Mouse (Mus musculus): Measurements from ENCODE around the gene Mapk3. TPM values are rescaled to one million over a fixed set of nuclear protein-coding genes. Genes with fewer than 3 reads are reported as not detected.

Gene Mapk3
- total and polyA plus RNA-seq, 3 experiments = 22.4 to 48.5 (median 25.3) TPM

DNA sequence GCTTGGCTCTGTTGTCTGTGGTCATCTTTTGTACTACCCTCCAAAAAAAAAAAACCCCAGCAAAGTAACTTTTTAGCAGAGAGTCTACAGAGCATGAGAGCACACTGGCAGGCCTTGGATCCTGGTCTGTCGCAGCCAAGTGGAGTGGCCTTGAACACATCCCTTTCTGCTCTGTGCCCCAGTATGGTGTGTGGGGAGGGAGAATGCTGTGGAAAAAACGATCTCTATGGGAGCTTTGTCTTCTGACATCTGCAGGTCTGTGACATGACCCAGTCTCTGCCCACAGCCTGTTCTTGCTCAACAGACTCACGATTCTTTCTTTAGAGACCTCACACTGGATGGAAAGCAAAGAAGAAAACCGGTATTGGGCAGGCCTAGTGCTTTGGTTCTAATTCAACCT lies 1.6 kb downstream of the Mapk3 start:
- Histone ChIP-seq H3K79me2 (replicated peaks; ENCODE audit: control insufficient read depth, extremely low read depth, insufficient read depth, poor library complexity, severe bottlenecking) (no peaks in the 10 kb centered on the region), H3K9me3 (replicated peaks; ENCODE audit: low read length) (no peaks in the 10 kb centered on the region), H3K27ac (ENCODE audit: insufficient read depth, low read depth) (no peak overlapping the region), H3K9ac (ENCODE audit: insufficient read depth, low read depth) (no peak overlapping the region), H3K4me3 (replicated peaks in 1 of 3; ENCODE audit: low read depth in 2 of 3, low read length in 2 of 3, poor library complexity in 1 of 3) (no peak overlapping the region), H3K27me3 (replicated peaks) (no peaks in the 10 kb centered on the region), H3K4me1 (ENCODE audit: control insufficient read depth in 1 of 2, insufficient read depth in 2 of 2) (peaks cover 8 to 44% of the 10 kb centered on the region in 2 experiments), H3K4me2 (ENCODE audit: insufficient read depth, low read depth, poor library complexity, severe bottlenecking) (no peak overlapping the region), H3K36me3 (replicated peaks in 1 of 2; ENCODE audit: control insufficient read depth in 1 of 2, insufficient read depth in 1 of 2, low read length in 1 of 2) (peaks cover 22 to 41% of the 10 kb centered on the region in 2 experiments)
- TF ChIP-seq USF2 (conservative IDR thresholded peaks at IDR 0.05; ENCODE audit: low read depth, low read length) = no peak
- no peak for TF ChIP-seq CHD2 (IDR thresholded peaks at IDR 0.05; ENCODE audit: low read length)
- no peak for TF ChIP-seq MYC (IDR thresholded peaks at IDR 0.05; ENCODE audit: low read depth, low read length)
- no peak for TF ChIP-seq ELF1 (IDR thresholded peaks at IDR 0.05; ENCODE audit: low read depth, low read length)
- TF ChIP-seq CHD1 (IDR thresholded peaks at IDR 0.05; ENCODE audit: low read depth, low read length) = no peak
- no peak for TF ChIP-seq E2F4 (IDR thresholded peaks at IDR 0.05; ENCODE audit: insufficient replicate concordance, low read depth, low read length)
- TF ChIP-seq ZC3H11A (IDR thresholded peaks at IDR 0.05; ENCODE audit: low read depth, low read length) = no peak
- TF ChIP-seq ETS1 (conservative IDR thresholded peaks at IDR 0.05; ENCODE audit: low read depth, low read length) = no peak
- TF ChIP-seq MAFK (IDR thresholded peaks at IDR 0.05; ENCODE audit: insufficient replicate concordance, low read length) = no peak
- TF ChIP-seq JUND (conservative IDR thresholded peaks at IDR 0.05; ENCODE audit: low read depth, low read length) = no peak
- TF ChIP-seq SIN3A (IDR thresholded peaks at IDR 0.05; ENCODE audit: low read length) = no peak
- no peak for TF ChIP-seq JUN (IDR thresholded peaks at IDR 0.05; ENCODE audit: insufficient read depth, low read depth, low read length)
- no peak for TF ChIP-seq EP300 (IDR thresholded peaks at IDR 0.05; ENCODE audit: low read length)
- no peak for TF ChIP-seq HCFC1 (IDR thresholded peaks at IDR 0.05; ENCODE audit: low read depth, low read length)
- no peak for TF ChIP-seq MXI1 (IDR thresholded peaks at IDR 0.05; ENCODE audit: low read depth, low read length)
- no peak for TF ChIP-seq BHLHE40 (IDR thresholded peaks at IDR 0.05; ENCODE audit: low read depth, low read length)
- in situ Hi-C loops (cut with MboI; ENCODE audit: low pct_ligation_motif_present, low pct_unique_long_range_greater_than_20kb, low sequenced_read_pairs) = no loop called here
- dilution Hi-C loops (cut with MboI; ENCODE audit: extremely low pct_ligation_motif_present, extremely low pct_unique_long_range_greater_than_20kb, low sequenced_read_pairs) = no loop called here
- DNase-seq (ENCODE audit: extremely low read depth) = no peak

DNA sequence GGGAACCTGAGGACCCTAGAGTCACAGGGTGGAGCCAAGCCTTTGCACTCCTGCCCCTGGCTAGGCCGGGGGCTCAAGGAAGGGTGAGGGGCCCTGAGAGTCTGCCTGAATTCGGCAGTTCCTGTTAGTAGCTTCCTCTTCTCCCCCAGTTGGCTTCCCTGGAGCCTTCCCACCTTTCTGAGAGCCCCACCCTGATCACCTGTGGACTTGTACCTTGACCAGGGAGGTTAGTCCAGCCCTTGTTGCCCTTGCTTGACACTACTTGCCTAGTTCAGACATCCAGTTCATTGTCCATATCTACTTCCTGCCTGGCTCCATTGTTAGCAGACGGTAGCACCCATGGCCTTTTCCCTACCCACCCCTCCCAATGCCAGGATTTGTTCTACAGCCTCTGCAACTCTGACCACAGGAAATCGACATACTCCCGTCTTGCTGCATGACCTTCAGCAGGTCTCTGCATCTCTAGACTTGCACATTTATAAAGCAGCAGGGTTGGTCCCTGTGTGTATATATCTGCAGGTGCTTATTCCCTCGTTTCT lies 2.2 kb downstream of the Mapk3 start:
- Histone ChIP-seq H3K4me2 (ENCODE audit: insufficient read depth, low read depth, poor library complexity, severe bottlenecking) (no peak overlapping the region), H3K9me3 (replicated peaks; ENCODE audit: low read length) (no peaks in the 10 kb centered on the region), H3K4me1 (ENCODE audit: control insufficient read depth in 1 of 2, insufficient read depth in 2 of 2) (peaks cover 8 to 44% of the 10 kb centered on the region in 2 experiments), H3K9ac (ENCODE audit: insufficient read depth, low read depth) (no peak overlapping the region), H3K4me3 (replicated peaks in 1 of 3; ENCODE audit: low read depth in 2 of 3, low read length in 2 of 3, poor library complexity in 1 of 3) (no peak overlapping the region), H3K27ac (ENCODE audit: insufficient read depth, low read depth) (no peak overlapping the region), H3K27me3 (replicated peaks) (no peaks in the 10 kb centered on the region), H3K79me2 (replicated peaks; ENCODE audit: control insufficient read depth, extremely low read depth, insufficient read depth, poor library complexity, severe bottlenecking) (no peaks in the 10 kb centered on the region), H3K36me3 (replicated peaks in 1 of 2; ENCODE audit: control insufficient read depth in 1 of 2, insufficient read depth in 1 of 2, low read length in 1 of 2) (peaks cover 27 to 48% of the 10 kb centered on the region in 2 experiments)
- no peak for DNase-seq (ENCODE audit: extremely low read depth)
- dilution Hi-C loops (cut with MboI; ENCODE audit: extremely low pct_ligation_motif_present, extremely low pct_unique_long_range_greater_than_20kb, low sequenced_read_pairs) (no loop called here), in situ Hi-C loops (cut with MboI; ENCODE audit: low pct_ligation_motif_present, low pct_unique_long_range_greater_than_20kb, low sequenced_read_pairs) (no loop called here)
- no peak for TF ChIP-seq TCF12 (IDR thresholded peaks at IDR 0.05; ENCODE audit: low read depth, low read length)
- no peak for TF ChIP-seq CTCF (conservative IDR thresholded peaks at IDR 0.05 in 1 of 2, IDR thresholded peaks at IDR 0.05 in 1 of 2; ENCODE audit: low read depth in 2 of 2, low read length in 2 of 2)
- TF ChIP-seq HCFC1 (IDR thresholded peaks at IDR 0.05; ENCODE audit: low read depth, low read length) = no peak
- no peak for TF ChIP-seq CHD1 (IDR thresholded peaks at IDR 0.05; ENCODE audit: low read depth, low read length)
- no peak for TF ChIP-seq NRF1 (IDR thresholded peaks at IDR 0.05; ENCODE audit: low read depth, low read length)
- TF ChIP-seq JUN (IDR thresholded peaks at IDR 0.05; ENCODE audit: insufficient read depth, low read depth, low read length) = no peak
- no peak for TF ChIP-seq RAD21 (IDR thresholded peaks at IDR 0.05; ENCODE audit: low read depth, low read length)
- no peak for TF ChIP-seq NELFE (IDR thresholded peaks at IDR 0.05; ENCODE audit: low read depth, low read length)
- no peak for TF ChIP-seq ZNF384 (IDR thresholded peaks at IDR 0.05; ENCODE audit: low read depth, low read length)
- TF ChIP-seq MXI1 (IDR thresholded peaks at IDR 0.05; ENCODE audit: low read depth, low read length) = no peak
- no peak for TF ChIP-seq USF1 (IDR thresholded peaks at IDR 0.05; ENCODE audit: low read depth, low read length)
- no peak for TF ChIP-seq TBP (conservative IDR thresholded peaks at IDR 0.05; ENCODE audit: low read depth, low read length)
- TF ChIP-seq ELF1 (IDR thresholded peaks at IDR 0.05; ENCODE audit: low read depth, low read length) = no peak
- TF ChIP-seq ETS1 (conservative IDR thresholded peaks at IDR 0.05; ENCODE audit: low read depth, low read length) = no peak
